Mouse (Mus musculus) bone marrow, adult 2 months (tissue): ENCODE measurements around the gene Iqcn. TPM values are rescaled to one million over a fixed set of nuclear protein-coding genes. Genes with fewer than 3 reads are reported as not detected.

Experiments used
- H3K27ac ChIP-seq: fragments of 200-500 bp; 2 replicates; pipeline ENCODE4 v1.5.1; 2012; ENCODE audit warnings: low read depth, mild to moderate bottlenecking, control low read depth, inconsistent platforms, low read length; ENCODE audit not compliant: control insufficient read depth, poor library complexity, insufficient read depth
- H3K4me1 ChIP-seq: fragments of 200-500 bp; 2 replicates; pipeline ENCODE4 v1.6.1; 2011; ENCODE audit warnings: low read length; ENCODE audit not compliant: control insufficient read depth, insufficient read depth
- H3K4me3 ChIP-seq: fragments of 200-500 bp; replicated peaks from 2 replicates; pipeline ENCODE3; 2011; ENCODE audit warnings: mild to moderate bottlenecking, low read depth, low read length, control low read depth; ENCODE audit not compliant: control insufficient read depth
- CTCF ChIP-seq: fragments of 200-500 bp; IDR thresholded peaks from 2 replicates; pipeline ENCODE4 v1.5.1; 2011; ENCODE audit warnings: low read length, control low read depth; ENCODE audit not compliant: control insufficient read depth, insufficient read depth
- POLR2A ChIP-seq: fragments of 200-500 bp; IDR thresholded peaks from 2 replicates; pipeline ENCODE4 v1.6.1; 2011; ENCODE audit warnings: low read depth, mild to moderate bottlenecking, control low read depth, low read length, borderline replicate concordance; ENCODE audit not compliant: control insufficient read depth
- WGBS: fragments of 180-500 bp; shearing (Covaris S2); methylation state at CpG from one replicate; pipeline ENCODE4 v1.1.7; 2018; 5-methylcytosine and 5-hydroxymethylcytosine counted together
- polyA plus RNA-seq: library from polyadenylated mRNA; stranded (reverse); fragments of >200 nt; gene quantifications from 2 replicates; pipeline ENCODE4 v1.2.4, GENCODE M21; 2011; ENCODE audit warnings: low replicate concordance; ENCODE audit not compliant: missing spikeins, insufficient read depth, insufficient read length

The Iqcn gene
- polyA plus RNA-seq, 1 experiment: not detected

DNA sequence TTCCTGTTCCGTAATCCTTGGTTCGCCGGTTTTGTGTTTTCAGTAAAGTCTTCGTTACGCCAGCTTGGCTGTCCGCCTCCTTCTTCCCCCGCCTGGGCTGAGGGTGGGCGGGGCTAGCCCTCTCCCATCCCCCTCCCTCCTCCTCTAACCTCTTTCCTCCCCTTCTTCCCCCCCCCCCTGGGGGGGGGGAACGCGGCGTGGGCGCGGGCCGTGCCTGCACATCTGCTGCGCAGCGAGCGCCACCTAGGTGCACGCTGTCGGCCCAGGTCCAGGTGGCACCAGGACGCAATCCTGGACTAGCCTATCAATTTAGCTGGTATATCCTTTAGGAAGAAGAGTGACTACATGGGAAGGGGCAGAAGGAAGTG lies 2.7 kb upstream of the Iqcn start:
- peaks cover 5% of the 10 kb centered on the region; the same call in 1 of the 2 replicates for H3K4me1 ChIP-seq
- WGBS: under 1% methylated on average over 20 of the region's 20 CpGs
- H3K27ac ChIP-seq: peak overlapping the region; percentile 99
- TF ChIP-seq CTCF (peak; percentile 89), POLR2A (peak; percentile 79)
- peak overlapping the region; percentile 66 for H3K4me3 ChIP-seq

DNA sequence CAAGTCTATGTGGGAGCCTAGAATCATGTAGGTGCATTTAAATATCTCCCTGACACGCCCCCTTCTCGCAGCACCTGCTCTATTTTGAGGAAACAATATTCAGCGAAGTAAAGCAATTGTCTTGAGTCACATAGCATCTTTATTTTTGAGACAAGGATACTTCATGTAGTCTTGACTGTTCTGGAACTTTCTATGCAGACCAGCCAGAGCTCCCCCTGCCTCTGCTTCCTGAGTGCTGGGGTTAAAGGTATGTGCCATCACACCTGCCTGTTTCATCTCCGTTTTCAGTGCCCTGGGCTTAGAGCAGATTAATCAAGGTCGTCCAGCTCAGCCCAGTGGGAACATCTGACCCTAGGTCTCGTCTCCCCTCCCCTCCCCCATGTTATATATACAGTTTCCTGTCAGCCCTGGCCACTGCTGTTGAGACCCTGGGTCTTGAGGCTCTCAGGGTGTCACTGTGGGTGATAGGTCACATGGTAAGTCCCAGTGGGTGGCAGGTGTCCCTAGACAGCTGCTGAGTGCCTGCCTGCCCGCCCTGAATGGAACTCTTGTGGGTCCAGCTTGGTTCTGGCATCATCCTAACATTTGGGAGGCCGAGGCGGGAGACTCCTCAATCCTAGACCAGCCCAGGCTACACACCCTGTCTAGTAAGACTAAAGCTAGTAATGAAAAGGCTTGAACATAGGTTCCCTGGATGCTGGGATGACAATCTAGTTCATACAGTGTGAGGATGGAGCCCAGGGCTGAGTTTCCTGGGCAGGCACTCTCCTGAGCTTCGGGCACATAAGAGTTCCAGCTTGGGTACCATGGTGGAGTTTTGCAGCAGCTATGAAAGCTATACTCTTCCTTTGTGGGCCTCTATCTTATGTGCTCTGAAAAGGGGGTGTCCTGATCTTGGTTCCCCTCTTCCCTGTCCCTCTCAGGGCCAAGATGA lies 1.9 kb upstream of the Iqcn start:
- WGBS: 62% methylated on average over 10 of the region's 10 CpGs
- TF ChIP-seq POLR2A: no peak
- H3K27ac ChIP-seq: no peak overlapping the region

DNA sequence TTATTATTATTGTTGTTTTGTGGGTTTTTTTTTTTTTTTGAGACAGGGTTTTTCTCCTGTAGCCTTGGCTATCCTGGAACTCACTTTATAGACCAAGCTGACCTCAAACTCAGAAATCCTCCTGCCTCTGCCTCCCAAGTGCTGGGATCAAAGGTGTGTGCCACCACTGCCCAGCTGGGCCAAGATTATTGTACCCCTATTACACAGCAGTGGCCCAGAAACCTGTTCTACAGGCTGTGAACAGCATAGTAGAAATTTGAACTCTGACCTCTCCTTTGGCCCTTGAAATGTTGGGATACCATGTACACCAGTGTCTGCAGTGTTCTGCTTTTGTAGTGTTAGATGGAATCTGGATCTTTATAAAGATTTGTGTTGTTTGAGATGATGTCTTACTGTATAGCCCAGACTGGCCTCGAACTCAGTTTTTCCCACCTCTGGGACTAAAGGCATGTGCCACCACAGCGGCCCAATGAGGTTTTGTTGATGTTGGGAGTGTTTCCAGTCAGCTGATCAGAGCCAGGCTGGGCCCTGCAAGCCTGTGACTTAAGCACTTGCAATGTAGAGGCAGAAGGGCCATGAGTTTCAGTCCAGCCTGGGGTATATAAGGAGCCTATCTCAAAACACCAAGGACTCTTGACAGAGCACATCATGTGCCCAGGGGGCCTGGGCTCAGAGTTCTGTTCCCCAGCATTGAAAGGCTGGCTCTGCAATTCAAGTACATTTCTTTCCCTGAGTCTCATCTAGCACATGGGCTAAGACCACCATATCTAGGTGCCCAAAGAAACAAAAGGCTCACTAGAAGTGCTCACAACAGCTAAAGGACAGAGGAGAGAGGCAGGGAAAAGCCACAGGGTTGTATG lies 1.0 kb upstream of the Iqcn start:
- 91% methylated on average over 2 of the region's 2 CpGs for WGBS
- Histone ChIP-seq H3K4me1 (peaks cover 3% of the 10 kb centered on the region; the same call in 1 of the 2 replicates), H3K4me3 (no peak overlapping the region), H3K27ac (no peak overlapping the region)
- no peak for TF ChIP-seq CTCF
- TF ChIP-seq POLR2A: no peak

More for the DNA sequence above, 1.9 kb upstream of the Iqcn start:
- Histone ChIP-seq H3K4me1 (peaks cover 3% of the 10 kb centered on the region; the same call in 1 of the 2 replicates), H3K4me3 (peak overlapping the region; percentile 1)

GRCm38 (mm10) chr8:70702842-70703182 lies 445 bp upstream of the Iqcn start:
- H3K27ac ChIP-seq: no peak overlapping the region
- WGBS: 80% methylated on average over 3 of the region's 3 CpGs
- H3K4me3 ChIP-seq: no peak overlapping the region
- no peak for TF ChIP-seq POLR2A
- no peak for TF ChIP-seq CTCF
- H3K4me1 ChIP-seq: no peaks in the 10 kb centered on the region; the same call in 1 of the 2 replicates

- no peaks in the 10 kb centered on the region for H3K4me1 ChIP-seq
- WGBS: 84% methylated on average over 14 of the region's 14 CpGs
- no peak overlapping the region for H3K27ac ChIP-seq
- H3K4me3 ChIP-seq: no peak overlapping the region
- no peak for TF ChIP-seq POLR2A
- TF ChIP-seq CTCF: no peak
Observed at GRCm38 (mm10) chr8:70708281-70708680, 5.0 kb downstream of the Iqcn start.

DNA sequence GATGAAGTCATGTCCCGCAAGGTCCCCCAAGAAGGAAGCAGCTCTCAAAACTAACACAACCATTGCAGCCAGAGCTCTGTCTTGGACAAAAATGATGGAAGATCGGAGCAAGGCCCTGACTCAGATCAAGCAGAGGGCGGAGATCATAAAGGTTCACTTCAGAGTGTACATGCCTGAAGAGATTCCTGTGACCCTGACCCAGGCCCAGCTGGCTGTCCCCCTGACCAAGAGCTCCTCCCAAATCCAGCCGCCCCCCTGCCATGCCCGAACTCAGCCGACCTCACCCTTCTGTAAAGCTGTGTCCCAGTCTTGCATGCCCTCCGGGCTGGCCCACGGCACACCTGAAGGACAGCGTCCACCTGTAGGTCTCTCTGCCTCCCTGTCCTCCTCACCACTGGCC lies 6.5 kb downstream of the Iqcn start:
- Histone ChIP-seq H3K4me1 (no peaks in the 10 kb centered on the region), H3K27ac (no peak overlapping the region), H3K4me3 (no peak overlapping the region)
- TF ChIP-seq POLR2A (no peak), CTCF (no peak)
- 91% methylated on average over 9 of the region's 9 CpGs for WGBS

GRCm38 (mm10) chr8:70710296-70710695 lies 7.0 kb downstream of the Iqcn start:
- 84% methylated on average over 1 of the region's 1 CpGs for WGBS
- Histone ChIP-seq H3K4me1 (no peaks in the 10 kb centered on the region), H3K27ac (no peak overlapping the region), H3K4me3 (no peak overlapping the region)
- TF ChIP-seq CTCF (no peak), POLR2A (no peak)

DNA sequence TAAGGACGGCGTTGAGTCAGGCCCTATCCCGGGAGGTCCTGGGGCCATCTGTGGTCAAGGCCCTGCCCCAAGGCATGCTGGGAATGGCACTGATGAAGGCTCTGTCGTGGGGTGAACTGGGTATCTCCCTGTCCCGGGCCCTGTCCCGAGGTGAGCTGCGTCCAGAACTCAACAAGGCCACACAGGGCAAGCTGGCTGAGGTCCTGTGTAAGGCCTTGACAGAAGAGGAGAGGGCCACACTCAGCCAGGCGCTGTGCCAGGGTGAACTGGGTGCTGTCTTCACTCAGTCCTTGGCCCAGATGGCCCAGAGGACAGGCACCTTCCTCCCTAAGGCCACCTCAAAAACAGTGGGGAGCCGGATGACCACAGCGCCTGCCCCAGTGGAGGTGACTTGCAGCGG lies 7.8 kb downstream of the Iqcn start:
- TF ChIP-seq CTCF (no peak), POLR2A (no peak)
- Histone ChIP-seq H3K4me3 (no peak overlapping the region), H3K4me1 (no peaks in the 10 kb centered on the region), H3K27ac (no peak overlapping the region)
- WGBS: 83% methylated on average over 11 of the region's 11 CpGs
